Mouse (Mus musculus) T-cell, adult 2 months (primary cell): ENCODE measurements around the gene Ssx2ip.

Source experiments
- DNase-seq: peaks from one replicate; pipeline ENCODE4 v3.0.0; 2022; ENCODE audit warnings: low spot score

Ssx2ip gene

GRCm38 (mm10) chr3:146404311-146405201, at the start of gene Ssx2ip:
Gene Ssx2ip (plus strand): TSS chr3:146404642.
- DNase-seq: peak; percentile 93

- DNase-seq: no peak
Measured at GRCm38 (mm10) chr3:146355146-146355545, 49.3 kb upstream of the Ssx2ip start.

GRCm38 (mm10) chr3:146365471-146365870, 39.0 kb upstream of the Ssx2ip start:
- no peak for DNase-seq

GRCm38 (mm10) chr3:146367058-146367457, 37.4 kb upstream of the Ssx2ip start:
- DNase-seq: no peak

- no peak for DNase-seq
Measured at GRCm38 (mm10) chr3:146370553-146371095, 33.8 kb upstream of the Ssx2ip start.

GRCm38 (mm10) chr3:146371201-146371600, 33.2 kb upstream of the Ssx2ip start:
- no peak for DNase-seq

GRCm38 (mm10) chr3:146374596-146375175, 29.8 kb upstream of the Ssx2ip start:
- DNase-seq: no peak

- DNase-seq: no peak
Measured at GRCm38 (mm10) chr3:146375224-146375657, 29.2 kb upstream of the Ssx2ip start.

- DNase-seq: no peak
Measured at GRCm38 (mm10) chr3:146376337-146377130, 27.9 kb upstream of the Ssx2ip start.

- DNase-seq: no peak
Measured at GRCm38 (mm10) chr3:146377216-146377615, 27.2 kb upstream of the Ssx2ip start.

GRCm38 (mm10) chr3:146378753-146379152, 25.7 kb upstream of the Ssx2ip start:
- no peak for DNase-seq

- no peak for DNase-seq
Measured at GRCm38 (mm10) chr3:146379740-146380466, 24.5 kb upstream of the Ssx2ip start.

- DNase-seq: no peak
Measured at GRCm38 (mm10) chr3:146380874-146381273, 23.6 kb upstream of the Ssx2ip start.

GRCm38 (mm10) chr3:146381471-146381870, 23.0 kb upstream of the Ssx2ip start:
- DNase-seq: no peak

- DNase-seq: no peak
Measured at GRCm38 (mm10) chr3:146386800-146387199, 17.6 kb upstream of the Ssx2ip start.

GRCm38 (mm10) chr3:146392656-146393321, 11.7 kb upstream of the Ssx2ip start:
- DNase-seq: no peak

GRCm38 (mm10) chr3:146393641-146394100, 10.8 kb upstream of the Ssx2ip start:
- DNase-seq: no peak

GRCm38 (mm10) chr3:146396256-146396655, 8.2 kb upstream of the Ssx2ip start:
- DNase-seq: no peak

- no peak for DNase-seq
Measured at GRCm38 (mm10) chr3:146396934-146397333, 7.5 kb upstream of the Ssx2ip start.

- no peak for DNase-seq
Measured at GRCm38 (mm10) chr3:146397847-146398246, 6.6 kb upstream of the Ssx2ip start.

GRCm38 (mm10) chr3:146399203-146399602, 5.2 kb upstream of the Ssx2ip start:
- no peak for DNase-seq
